Comparison of ENCODE assay signal across 24 mouse cellular contexts in genomic region chr11:117813867-117814266, GRCm38 (mm10). TPM values are rescaled to one million over a fixed set of nuclear protein-coding genes. Genes with fewer than 3 reads are reported as not detected.
DNase-seq lines count a peak whose midpoint lies in the region; ATAC-seq and TF ChIP-seq lines count a peak whose summit lies in the region.
"Had no signal": no experiment of that assay in that cellular context is flagged by ENCODE, and none has a peak within 500 bp of the region (broad histone marks: within the 10 kb centered on the region; RNA-seq: fewer than 3 reads in every experiment).

No protein-coding gene starts in this region.

- H3K27ac ChIP-seq in embryonic facial prominence, embryonic 13.5 days, result no peak overlapping the region
- no peak overlapping the region for H3K27ac ChIP-seq in embryonic facial prominence, embryonic 10.5 days (replicated peaks)
- H3K27ac ChIP-seq in heart, postnatal 0 days (ENCODE audit: low read depth), result peak overlapping the region; percentile 64
- H3K27ac ChIP-seq in forebrain, embryonic 13.5 days, result no peak overlapping the region
- H3K27ac ChIP-seq: kidney, postnatal 0 days; lung, embryonic 15.5 days had no signal

- no peaks in the 10 kb centered on the region for H3K9me3 ChIP-seq in embryonic facial prominence, embryonic 13.5 days
- no peaks in the 10 kb centered on the region for H3K9me3 ChIP-seq in embryonic facial prominence, embryonic 10.5 days
- H3K9me3 ChIP-seq in heart, postnatal 0 days (replicated peaks; ENCODE audit: control insufficient read depth, low read length), result no peaks in the 10 kb centered on the region
- no peaks in the 10 kb centered on the region for H3K9me3 ChIP-seq in forebrain, embryonic 13.5 days (replicated peaks)
- H3K9me3 ChIP-seq: lung, embryonic 15.5 days had no signal

- no peak for TF ChIP-seq CTCF in heart, postnatal 0 days (IDR thresholded peaks at IDR 0.05; ENCODE audit: low read depth)
- TF ChIP-seq CTCF in lung, adult 2 months (IDR thresholded peaks at IDR 0.05; ENCODE audit: insufficient read depth, low read length), result no peak

- WGBS in embryonic facial prominence, embryonic 13.5 days, result 83% methylated on average over 5 of the region's 5 CpGs
- 83% methylated on average over 5 of the region's 5 CpGs for WGBS in embryonic facial prominence, embryonic 10.5 days
- 31% methylated on average over 5 of the region's 5 CpGs for WGBS in heart, postnatal 0 days
- 30% methylated on average over 5 of the region's 5 CpGs for WGBS in lung, adult 2 months
- whole genome bisulfite sequencing in forebrain, embryonic 13.5 days, result 83% methylated on average over 5 of the region's 5 CpGs

- no peak for TF ChIP-seq EP300 in heart, postnatal 0 days (IDR thresholded peaks at IDR 0.05; ENCODE audit: low read depth)

- H3K27me3 ChIP-seq in embryonic facial prominence, embryonic 13.5 days, result no peaks in the 10 kb centered on the region
- H3K27me3 ChIP-seq in embryonic facial prominence, embryonic 10.5 days (replicated peaks; ENCODE audit: low read depth, poor library complexity, severe bottlenecking), result no peaks in the 10 kb centered on the region; the same call in 1 of the 2 replicates
- H3K27me3 ChIP-seq in heart, postnatal 0 days (ENCODE audit: control insufficient read depth, insufficient read depth, low read length), result no peaks in the 10 kb centered on the region
- peaks cover 14% of the 10 kb centered on the region for H3K27me3 ChIP-seq in forebrain, embryonic 13.5 days
- H3K27me3 ChIP-seq: lung, embryonic 15.5 days had no signal

- peaks cover 23% of the 10 kb centered on the region for H3K4me1 ChIP-seq in embryonic facial prominence, embryonic 13.5 days
- H3K4me1 ChIP-seq in embryonic facial prominence, embryonic 10.5 days, result peaks cover 27% of the 10 kb centered on the region
- H3K4me1 ChIP-seq in heart, postnatal 0 days (ENCODE audit: control insufficient read depth, insufficient read depth), result peaks cover 31% of the 10 kb centered on the region
- H3K4me1 ChIP-seq in lung, adult 2 months (ENCODE audit: control insufficient read depth, insufficient read depth, low read length), result peaks cover 12% of the 10 kb centered on the region
- peaks cover 18% of the 10 kb centered on the region for H3K4me1 ChIP-seq in forebrain, embryonic 13.5 days

- no peak for DNase-seq in embryonic facial prominence, embryonic 10.5 days (ENCODE audit: low spot score)
- no peak for DNase-seq in heart, postnatal 0 days (ENCODE audit: low spot score)
- DNase-seq in heart, adult 8-10 months (ENCODE audit: low spot score), result no peak
- DNase-seq in lung, postnatal 36 days, result peak; percentile 52
- DNase-seq in lung, adult 2 months, result no peak
- no peak for DNase-seq in testis, postnatal 10 days (ENCODE audit: low spot score)
- DNase-seq: adrenal gland, postnatal 10 days; cerebellum, adult 9-10 months; kidney, adult 18-20 months; right cerebral cortex, postnatal 25 days; thymus, postnatal 14 days had no signal

- H3K9ac ChIP-seq in embryonic facial prominence, embryonic 13.5 days, result 0 out of 2 replicates have a peak overlapping the region, but pooled peaks have one; percentile 27
- no peak overlapping the region for H3K9ac ChIP-seq in heart, postnatal 0 days (replicated peaks; ENCODE audit: low read depth, low read length)
- H3K9ac ChIP-seq in forebrain, embryonic 13.5 days, result no peak overlapping the region
- H3K9ac ChIP-seq: lung, embryonic 15.5 days had no signal

- no peak overlapping the region for H3K4me3 ChIP-seq in embryonic facial prominence, embryonic 13.5 days
- H3K4me3 ChIP-seq in embryonic facial prominence, embryonic 10.5 days, result no peak overlapping the region
- no peak overlapping the region for H3K4me3 ChIP-seq in heart, postnatal 0 days (ENCODE audit: low read depth, low read length)
- H3K4me3 ChIP-seq in lung, adult 2 months (replicated peaks; ENCODE audit: extremely low read depth, low read depth, low read length), result no peak overlapping the region
- H3K4me3 ChIP-seq in forebrain, embryonic 13.5 days, result no peak overlapping the region
- H3K4me3 ChIP-seq: lung, embryonic 15.5 days had no signal

- no peak for ATAC-seq in embryonic facial prominence, embryonic 13.5 days (ENCODE audit: insufficient number of reproducible peaks, insufficient read depth, low FRiP score, low TSS enrichment, low read depth)
- no peak for ATAC-seq in heart, postnatal 0 days (ENCODE audit: insufficient read depth, low read depth)
- no peak for ATAC-seq in forebrain, embryonic 13.5 days
- ATAC-seq: activated CD4-positive, CD25-positive, alpha-beta regulatory T cell, adult 4 months; forebrain, embryonic 16.5 days; hindbrain, embryonic 16.5 days had no signal

- no peak overlapping the region for H3K4me2 ChIP-seq in embryonic facial prominence, embryonic 13.5 days
- H3K4me2 ChIP-seq in heart, postnatal 0 days (ENCODE audit: low read depth, low read length), result no peak overlapping the region
- H3K4me2 ChIP-seq in forebrain, embryonic 13.5 days, result no peak overlapping the region
- H3K4me2 ChIP-seq: lung, embryonic 15.5 days had no signal

- no peak for TF ChIP-seq POLR2A in lung, adult 2 months (IDR thresholded peaks at IDR 0.05; ENCODE audit: borderline replicate concordance, extremely low read depth, low read depth, low read length)

- H3K36me3 ChIP-seq in embryonic facial prominence, embryonic 13.5 days, result peaks cover 70% of the 10 kb centered on the region
- peaks cover 74% of the 10 kb centered on the region for H3K36me3 ChIP-seq in embryonic facial prominence, embryonic 10.5 days (replicated peaks)
- peaks cover 47% of the 10 kb centered on the region for H3K36me3 ChIP-seq in heart, postnatal 0 days (replicated peaks; ENCODE audit: control insufficient read depth, insufficient read depth, low read length)
- peaks cover 70% of the 10 kb centered on the region for H3K36me3 ChIP-seq in forebrain, embryonic 13.5 days (ENCODE audit: poor library complexity, severe bottlenecking)

RNA-seq across cellular contexts. Expression of gene Gm20708, which starts 4.4 kb away (rescaled TPM):
- 0.66 and 0.99 TPM in 2 replicates for polyA plus RNA-seq in embryonic facial prominence, embryonic 13.5 days (2015; fragmentation: Nextera tagmentation; extraction: Ambion mirVana)
- polyA plus RNA-seq in embryonic facial prominence, embryonic 10.5 days (2016; fragmentation: Nextera tagmentation; extraction: Ambion mirVana), result 0.28 and 0.41 TPM in 2 replicates
- 2.6 TPM in 1 of 2 replicates, not detected in the other for total RNA-seq in heart, postnatal 0 days (2014; rRNA removed; ENCODE audit: low replicate concordance)
- 0.52 and 0.68 TPM in 2 replicates for polyA plus RNA-seq in heart, postnatal 0 days (2015; fragmentation: Nextera tagmentation; extraction: Ambion mirVana)
- total RNA-seq in heart, adult 8-10 months (2022), result 1 to 10 TPM in 2 of 4 experiments, under 1 TPM in 1, not detected in 1; 0.63 to 1.3 (median 1.2) TPM
- 0.06 TPM in 1 of 2 replicates, not detected in the other for polyA plus RNA-seq in lung, adult 2 months (2012; rRNA removed)
- 0.36 and 0.49 TPM in 2 replicates for polyA plus RNA-seq in forebrain, embryonic 13.5 days (2015; fragmentation: Nextera tagmentation; extraction: Ambion mirVana)
- total RNA-seq: hematopoietic stem cell, adult 5-6 weeks; midbrain, postnatal 0 days had no signal

RNA-seq across cellular contexts. Expression of gene Syngr2, which starts 4.4 kb away (rescaled TPM):
- 41.4 and 43.4 TPM in 2 replicates for polyA plus RNA-seq in embryonic facial prominence, embryonic 13.5 days (2015; fragmentation: Nextera tagmentation; extraction: Ambion mirVana)
- polyA plus RNA-seq in embryonic facial prominence, embryonic 10.5 days (2016; fragmentation: Nextera tagmentation; extraction: Ambion mirVana), result 27.7 and 29.9 TPM in 2 replicates
- 151 TPM in 2 replicates for total RNA-seq in heart, postnatal 0 days (2014; rRNA removed; ENCODE audit: low replicate concordance)
- 95.2 and 105 TPM in 2 replicates for polyA plus RNA-seq in heart, postnatal 0 days (2015; fragmentation: Nextera tagmentation; extraction: Ambion mirVana)
- total RNA-seq in heart, adult 8-10 months (2022), result 100 to 1,000 TPM; 123 to 137 (median 131) TPM
- polyA plus RNA-seq in lung, adult 2 months (2012; rRNA removed), result 180 and 191 TPM in 2 replicates
- 15.9 and 17.4 TPM in 2 replicates for polyA plus RNA-seq in forebrain, embryonic 13.5 days (2015; fragmentation: Nextera tagmentation; extraction: Ambion mirVana)

RNA-seq across cellular contexts. Expression of gene Afmid, which starts 11.9 kb away (rescaled TPM):
- 4.2 and 5.1 TPM in 2 replicates for polyA plus RNA-seq in embryonic facial prominence, embryonic 13.5 days (2015; fragmentation: Nextera tagmentation; extraction: Ambion mirVana)
- 3.5 and 4.8 TPM in 2 replicates for polyA plus RNA-seq in embryonic facial prominence, embryonic 10.5 days (2016; fragmentation: Nextera tagmentation; extraction: Ambion mirVana)
- 14.5 and 17.6 TPM in 2 replicates for total RNA-seq in heart, postnatal 0 days (2014; rRNA removed; ENCODE audit: low replicate concordance)
- polyA plus RNA-seq in heart, postnatal 0 days (2015; fragmentation: Nextera tagmentation; extraction: Ambion mirVana), result 13.1 and 16.5 TPM in 2 replicates
- total RNA-seq in heart, adult 8-10 months (2022), result 1 to 10 TPM; 2.3 to 6.0 (median 4.9) TPM
- 4.3 and 6.0 TPM in 2 replicates for polyA plus RNA-seq in lung, adult 2 months (2012; rRNA removed)
- polyA plus RNA-seq in forebrain, embryonic 13.5 days (2015; fragmentation: Nextera tagmentation; extraction: Ambion mirVana), result 7.4 and 7.5 TPM in 2 replicates

RNA-seq across cellular contexts. Expression of gene Tk1, which starts 12.0 kb away (rescaled TPM):
- 143 and 150 TPM in 2 replicates for polyA plus RNA-seq in embryonic facial prominence, embryonic 13.5 days (2015; fragmentation: Nextera tagmentation; extraction: Ambion mirVana)
- 156 and 161 TPM in 2 replicates for polyA plus RNA-seq in embryonic facial prominence, embryonic 10.5 days (2016; fragmentation: Nextera tagmentation; extraction: Ambion mirVana)
- 103 and 117 TPM in 2 replicates for total RNA-seq in heart, postnatal 0 days (2014; rRNA removed; ENCODE audit: low replicate concordance)
- 41.4 and 44.0 TPM in 2 replicates for polyA plus RNA-seq in heart, postnatal 0 days (2015; fragmentation: Nextera tagmentation; extraction: Ambion mirVana)
- 1 to 10 TPM in 3 of 4 experiments, under 1 TPM in 1; 0.78 to 3.2 (median 2.3) TPM for total RNA-seq in heart, adult 8-10 months (2022)
- 7.3 and 11.5 TPM in 2 replicates for polyA plus RNA-seq in lung, adult 2 months (2012; rRNA removed)
- polyA plus RNA-seq in forebrain, embryonic 13.5 days (2015; fragmentation: Nextera tagmentation; extraction: Ambion mirVana), result 103 and 104 TPM in 2 replicates

RNA-seq across cellular contexts. Expression of gene 6030468B19Rik, which starts 16.4 kb away (rescaled TPM):
- 0.50 TPM in 1 of 2 replicates, not detected in the other for polyA plus RNA-seq in embryonic facial prominence, embryonic 13.5 days (2015; fragmentation: Nextera tagmentation; extraction: Ambion mirVana)
- 0.69 and 1.4 TPM in 2 replicates for polyA plus RNA-seq in embryonic facial prominence, embryonic 10.5 days (2016; fragmentation: Nextera tagmentation; extraction: Ambion mirVana)
- not detected in 2 replicates for total RNA-seq in heart, postnatal 0 days (2014; rRNA removed; ENCODE audit: low replicate concordance)
- not detected in 2 replicates for polyA plus RNA-seq in heart, postnatal 0 days (2015; fragmentation: Nextera tagmentation; extraction: Ambion mirVana)
- not detected for total RNA-seq in heart, adult 8-10 months (2022)
- polyA plus RNA-seq in lung, adult 2 months (2012; rRNA removed), result 0.18 and 0.33 TPM in 2 replicates
- polyA plus RNA-seq in forebrain, embryonic 13.5 days (2015; fragmentation: Nextera tagmentation; extraction: Ambion mirVana), result not detected in 2 replicates
- total RNA-seq: ES-E14; gastrocnemius, adult 18-20 months; granulocyte monocyte progenitor cell, adult 5-6 weeks; midbrain, postnatal 0 days had no signal
- polyA plus RNA-seq: embryonic facial prominence, embryonic 14.5 days; forebrain, embryonic 16.5 days; hindbrain, embryonic 16.5 days; kidney, postnatal 0 days; midbrain, postnatal 0 days had no signal
